Mouse (Mus musculus) ES-E14 (cell line): ENCODE measurements at regions not wholly inside any gene's neighbourhood (a gene's known extent, or its start where the extent isn't known, plus 50 kb on each side); places are given as distances from the start of the nearest gene placed in this dataset.

Experiments
- DNase-seq: peaks from one replicate; pipeline ENCODE4 v3.0.0-alpha.2; 2013; ENCODE audit warnings: low read depth, low spot score
- H3K27ac ChIP-seq: 2 replicates; pipeline ENCODE4 v1.5.1; 2012; ENCODE audit warnings: low read depth, mild to moderate bottlenecking, low read length, moderate library complexity, mixed read lengths; ENCODE audit not compliant: poor library complexity, insufficient read depth, severe bottlenecking
- H3K36me3 ChIP-seq: 2 replicates; pipeline ENCODE4 v1.6.1; 2012; ENCODE audit warnings: mild to moderate bottlenecking, low read length, moderate library complexity, mixed read lengths; ENCODE audit not compliant: control insufficient read depth, poor library complexity, insufficient read depth, severe bottlenecking
- H3K4me1 ChIP-seq, 2 experiments: fragments of 150-350 bp in 1 of 2; sonication (generic) in 1 of 2; 2 replicates each; pipeline ENCODE4 v1.6.1; 2012; ENCODE audit warnings: low read length in 2 of 2, mild to moderate bottlenecking in 1 of 2, mixed read lengths in 1 of 2; ENCODE audit not compliant: control insufficient read depth in 2 of 2, insufficient read depth in 2 of 2, poor library complexity in 1 of 2
- H3K4me3 ChIP-seq, 2 experiments: fragments of 150-350 bp in 1 of 2; sonication (generic) in 1 of 2; 2 replicates each; pipeline ENCODE4 v1.5.1; 2012; ENCODE audit warnings: low read length in 2 of 2, low read depth in 1 of 2, mild to moderate bottlenecking in 1 of 2, mixed read lengths in 1 of 2; ENCODE audit not compliant: insufficient read depth in 1 of 2, poor library complexity in 1 of 2, severe bottlenecking in 1 of 2
- H3K9ac ChIP-seq: 2 replicates; pipeline ENCODE4 v1.6.1; 2012; ENCODE audit warnings: low read depth, mild to moderate bottlenecking, low read length, mixed read lengths; ENCODE audit not compliant: poor library complexity, insufficient read depth, severe bottlenecking
- H3K9me3 ChIP-seq: fragments of 150-350 bp; sonication (generic); 2 replicates; pipeline ENCODE4 v1.6.1; 2012; ENCODE audit warnings: low read depth, mild to moderate bottlenecking, low read length; ENCODE audit not compliant: control insufficient read depth, insufficient read depth
- CHD2 ChIP-seq: IDR thresholded peaks from 2 replicates; pipeline ENCODE4 v1.6.1; 2014; ENCODE audit warnings: mild to moderate bottlenecking, low read depth, low read length, inconsistent platforms
- HCFC1 ChIP-seq: IDR thresholded peaks from 2 replicates; pipeline ENCODE4 v1.6.1; 2012; ENCODE audit warnings: low read length, inconsistent platforms, borderline replicate concordance; ENCODE audit not compliant: insufficient read depth
- MAFK ChIP-seq: IDR thresholded peaks from 2 replicates; pipeline ENCODE4 v1.6.1; 2014; ENCODE audit warnings: mild to moderate bottlenecking, low read depth, low read length, inconsistent platforms; ENCODE audit not compliant: insufficient read depth
- ZC3H11A ChIP-seq: IDR thresholded peaks from 2 replicates; pipeline ENCODE4 v1.6.1; 2012; ENCODE audit warnings: low read depth, mild to moderate bottlenecking, inconsistent platforms, low read length, borderline replicate concordance
- ZNF384 ChIP-seq: IDR thresholded peaks from 2 replicates; pipeline ENCODE4 v1.6.1; 2012; ENCODE audit warnings: low read depth, low read length, inconsistent platforms
- in situ Hi-C, 2 experiments: fragments of 600-800 bp; cut with MboI; formaldehyde crosslinking; loops; one replicate each; pipeline ENCODE4 v1.15.1; 2025; ENCODE audit warnings: low sequenced_read_pairs in 2 of 2, inconsistent platforms in 1 of 2; ENCODE audit not compliant: unreplicated experiment in 2 of 2

DNA sequence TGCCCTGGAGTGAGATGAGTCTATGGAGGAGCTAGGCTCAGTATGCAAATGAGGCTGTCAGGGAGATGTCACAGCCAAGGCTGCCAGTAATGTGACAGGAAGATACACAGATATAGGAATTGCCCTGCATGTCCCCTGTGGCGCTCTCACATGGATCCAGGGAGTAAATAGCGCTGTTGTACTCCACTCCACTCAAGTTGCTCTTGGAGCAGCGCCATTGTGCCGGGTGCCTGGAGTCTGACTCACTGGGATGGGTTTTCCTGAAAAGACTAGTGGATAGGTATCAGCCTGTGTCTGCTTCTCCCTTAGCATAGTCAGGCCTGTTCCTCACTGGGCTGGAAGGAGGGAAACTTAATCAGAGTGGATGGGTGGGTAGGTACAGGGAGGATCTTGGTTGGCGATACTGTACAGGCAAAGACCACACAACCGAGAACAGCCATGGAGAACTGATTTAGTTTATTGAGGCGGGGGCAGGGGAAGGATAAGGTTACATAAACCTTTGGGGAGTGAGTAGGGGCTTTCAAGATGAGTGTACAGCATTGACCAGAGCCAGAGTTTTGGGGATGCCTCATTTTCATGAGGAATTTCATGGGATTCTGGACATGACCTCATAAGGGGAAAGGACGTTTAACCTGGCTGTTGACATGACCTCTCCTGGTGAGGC lies 497.5 kb upstream of the Kcnab2 start:
- in situ Hi-C loops, result no loop called here
- TF ChIP-seq ZC3H11A (no peak), ZNF384 (no peak), MAFK (no peak), HCFC1 (no peak), CHD2 (no peak)
- Histone ChIP-seq H3K9ac (no peak overlapping the region), H3K4me1 (no peaks in the 10 kb centered on the region), H3K36me3 (no peaks in the 10 kb centered on the region), H3K9me3 (no peaks in the 10 kb centered on the region), H3K4me3 (no peak overlapping the region), H3K27ac (no peak overlapping the region)
- no peak for DNase-seq

DNA sequence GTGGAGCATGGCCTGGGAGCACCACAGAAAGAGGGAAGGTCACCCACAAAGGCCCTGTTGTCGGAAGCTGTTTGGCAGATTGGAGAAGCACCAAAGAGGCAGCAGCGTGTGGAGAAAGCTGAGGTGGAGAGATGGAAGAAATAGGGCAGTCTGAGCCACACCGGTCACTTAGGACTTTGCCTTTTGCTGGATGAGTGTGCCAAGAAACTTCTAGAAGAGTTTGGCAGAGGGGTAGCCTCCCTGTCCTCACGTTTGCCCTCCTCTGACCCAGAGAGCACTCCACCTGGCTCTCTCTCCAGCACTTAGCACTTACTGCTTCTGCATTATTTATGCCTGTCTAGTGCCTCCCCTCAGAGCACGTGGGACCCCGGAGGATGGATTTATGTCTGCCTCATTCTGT lies 485.3 kb upstream of the Kcnab2 start:
- Histone ChIP-seq H3K9ac (no peak overlapping the region), H3K36me3 (no peaks in the 10 kb centered on the region), H3K4me3 (no peak overlapping the region), H3K4me1 (no peaks in the 10 kb centered on the region), H3K9me3 (no peaks in the 10 kb centered on the region), H3K27ac (no peak overlapping the region)
- no peak for DNase-seq
- no peak for TF ChIP-seq MAFK
- in situ Hi-C loops, result no loop called here

DNA sequence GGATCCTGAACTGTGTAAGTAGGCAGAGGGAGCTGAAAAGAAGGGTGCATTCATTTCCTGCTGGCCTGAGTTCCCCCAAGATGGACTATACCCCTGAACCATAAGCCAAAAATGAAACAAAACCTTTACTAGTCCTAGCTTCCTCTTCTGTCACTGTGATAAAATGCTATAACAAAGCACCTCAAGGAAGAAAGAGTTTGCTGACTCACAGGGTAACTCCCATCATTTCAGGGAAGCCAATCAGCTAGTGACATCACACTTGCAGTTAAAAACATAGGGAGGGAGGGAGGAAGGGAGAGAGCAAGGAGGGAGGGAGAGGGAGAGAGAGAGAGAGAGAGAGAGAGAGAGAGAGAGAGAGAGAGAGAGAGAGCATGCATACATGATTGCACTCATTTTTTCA lies 484.5 kb upstream of the Kcnab2 start:
- Histone ChIP-seq H3K9me3 (no peaks in the 10 kb centered on the region), H3K4me3 (no peak overlapping the region), H3K27ac (no peak overlapping the region), H3K9ac (no peak overlapping the region), H3K36me3 (no peaks in the 10 kb centered on the region), H3K4me1 (no peaks in the 10 kb centered on the region)
- no peak for DNase-seq
- in situ Hi-C loops, result no loop called here
- no peak for TF ChIP-seq HCFC1
- no peak for TF ChIP-seq ZC3H11A
- TF ChIP-seq CHD2, result no peak
- no peak for TF ChIP-seq MAFK
- no peak for TF ChIP-seq ZNF384

DNA sequence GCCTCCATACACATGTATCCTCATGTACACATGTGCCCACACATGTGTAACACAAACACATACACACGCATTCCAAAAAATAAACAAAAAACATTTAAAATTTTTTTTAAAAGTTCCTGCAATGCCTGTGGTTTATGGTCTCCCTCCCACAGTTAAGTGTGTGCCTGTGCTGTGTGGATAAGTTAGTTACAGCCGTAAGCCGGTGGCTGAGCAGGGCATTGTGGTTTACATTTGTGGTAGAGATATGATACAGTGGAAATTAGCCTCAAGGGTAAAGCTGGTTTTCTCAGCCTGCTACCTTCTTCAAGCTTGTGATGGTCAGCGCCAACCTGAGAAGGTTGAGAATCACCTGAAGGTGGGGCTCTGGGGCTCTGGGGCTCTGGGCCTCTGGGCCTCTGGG lies 484.0 kb upstream of the Kcnab2 start:
- Histone ChIP-seq H3K27ac (no peak overlapping the region), H3K36me3 (no peaks in the 10 kb centered on the region), H3K4me3 (no peak overlapping the region), H3K9me3 (no peaks in the 10 kb centered on the region), H3K4me1 (no peaks in the 10 kb centered on the region), H3K9ac (no peak overlapping the region)
- in situ Hi-C loops, result no loop called here
- TF ChIP-seq ZC3H11A, result no peak
- TF ChIP-seq MAFK, result no peak
- TF ChIP-seq HCFC1, result no peak
- no peak for TF ChIP-seq CHD2
- TF ChIP-seq ZNF384, result no peak
- no peak for DNase-seq

DNA sequence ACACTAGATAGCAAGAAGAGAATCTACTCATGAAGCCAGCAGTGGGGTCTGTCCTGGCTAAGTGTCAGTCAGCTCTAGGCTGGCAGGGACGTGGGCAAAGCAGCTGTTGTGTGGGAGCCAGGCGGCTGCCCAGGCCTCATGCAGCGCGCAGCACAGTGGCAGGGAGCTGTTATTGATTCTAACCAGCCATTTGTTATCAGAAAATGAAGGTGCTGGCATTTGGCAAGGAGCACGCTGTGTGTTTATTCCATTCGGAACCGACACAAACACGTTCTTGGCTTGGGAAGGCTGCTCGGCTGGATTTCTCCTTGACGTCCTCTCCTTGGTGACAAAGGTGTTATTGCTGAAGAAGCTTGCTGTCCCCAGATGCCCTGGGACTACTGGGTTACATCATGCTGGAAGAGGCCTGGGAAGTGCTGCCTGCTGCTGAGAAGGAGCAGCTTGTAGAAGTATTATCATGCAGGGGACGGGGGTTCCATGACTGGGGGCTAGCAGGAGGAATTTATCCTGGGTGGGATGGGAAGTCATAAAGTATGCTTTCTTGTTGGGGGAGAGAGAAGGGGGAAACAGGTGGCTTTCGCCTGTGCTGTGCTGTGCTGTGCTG lies 482.1 kb upstream of the Kcnab2 start:
- H3K27ac ChIP-seq, result no peak overlapping the region

More for the DNA sequence above, 482.1 kb upstream of the Kcnab2 start:
- Histone ChIP-seq H3K9me3 (no peaks in the 10 kb centered on the region), H3K36me3 (no peaks in the 10 kb centered on the region), H3K4me3 (no peak overlapping the region), H3K4me1 (no peaks in the 10 kb centered on the region), H3K9ac (no peak overlapping the region)
- TF ChIP-seq CHD2 (no peak), MAFK (no peak), HCFC1 (no peak), ZNF384 (no peak), ZC3H11A (no peak)
- DNase-seq, result no peak
- in situ Hi-C loops, result no loop called here
